Mouse (Mus musculus) liver, postnatal 0 days (tissue): ENCODE measurements at regions not wholly inside any gene's neighbourhood (a gene's known extent, or its start where the extent isn't known, plus 50 kb on each side); places are given as distances from the start of the nearest gene placed in this dataset.

Experiments
- CTCF ChIP-seq: sonication (generic); IDR thresholded peaks from 2 replicates; pipeline ENCODE4 v1.5.1; 2016; ENCODE audit warnings: antibody characterized with exemption, low read depth
- EP300 ChIP-seq: IDR thresholded peaks from 2 replicates; pipeline ENCODE4 v1.6.1; 2016; ENCODE audit warnings: antibody characterized with exemption, low read depth, mild to moderate bottlenecking

DNA sequence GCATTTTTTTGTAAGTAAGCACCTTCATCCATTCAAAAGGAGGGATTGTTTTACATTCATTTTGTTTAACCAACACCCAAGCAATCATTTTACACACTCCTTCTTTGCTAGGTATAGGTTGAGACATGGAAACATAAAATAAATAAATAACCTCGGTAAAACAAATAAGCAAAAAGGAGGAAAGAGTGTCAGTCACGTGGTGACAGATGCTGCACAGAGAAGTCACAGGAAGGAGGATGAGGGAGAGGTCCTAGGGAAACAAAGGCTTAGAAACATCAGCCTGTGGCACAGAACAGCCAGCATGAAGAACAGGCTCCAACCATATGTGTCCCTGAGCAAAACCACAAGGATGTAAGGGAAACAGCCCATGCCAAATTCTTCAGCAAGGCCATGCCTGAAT is 113.5 kb upstream of the Cblb start:
- TF ChIP-seq CTCF (no peak), EP300 (no peak)
